Mouse (Mus musculus): ENCODE results near the gene Tcte2. TPM values are rescaled to one million over a fixed set of nuclear protein-coding genes. Genes with fewer than 3 reads are reported as not detected.

Gene Tcte2
- polyA plus RNA-seq, 1 experiment: 0.71 TPM

DNA sequence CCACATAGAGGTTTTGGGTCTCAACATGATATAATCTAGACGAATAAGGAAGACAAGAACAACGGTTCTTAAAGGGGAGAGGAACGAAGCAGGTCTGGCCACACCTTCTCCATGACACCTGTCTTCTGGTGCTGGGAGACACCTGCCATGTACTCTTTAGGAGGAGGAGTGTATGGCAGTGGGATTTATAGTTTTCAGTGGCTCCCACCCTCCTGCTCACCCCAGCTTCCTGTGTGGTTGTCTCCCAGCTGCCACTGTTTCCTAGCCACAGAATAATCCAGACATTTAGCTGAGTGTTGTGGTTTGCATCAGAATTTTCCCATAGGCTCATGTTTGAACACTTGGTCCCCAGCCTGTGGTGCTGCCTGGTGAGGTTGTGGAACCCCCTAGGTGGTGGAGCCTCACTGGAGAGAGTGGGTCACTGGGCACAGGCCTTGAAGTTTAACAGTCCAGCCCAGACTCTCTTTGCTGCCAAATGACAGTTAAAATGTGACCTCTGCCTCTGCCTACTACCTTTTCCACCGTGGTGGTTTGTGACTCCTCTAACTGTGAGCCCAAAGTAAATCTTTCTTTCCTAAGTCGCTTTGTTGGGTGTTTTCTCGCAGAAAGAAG lies 86.8 kb downstream of the Tcte2 start:
- no peak overlapping the region for H3K4me3 ChIP-seq (ENCODE audit: control insufficient read depth, insufficient read depth, low read length)
- H3K4me1 ChIP-seq (replicated peaks; ENCODE audit: control insufficient read depth, insufficient read depth, low read length): peaks cover 4% of the 10 kb centered on the region
- no peaks in the 10 kb centered on the region for H3K36me3 ChIP-seq (ENCODE audit: control insufficient read depth, insufficient read depth, low read length)
- no peak for DNase-seq
- H3K27me3 ChIP-seq (ENCODE audit: control insufficient read depth, insufficient read depth, low read length): no peaks in the 10 kb centered on the region
- no peak overlapping the region for H3K27ac ChIP-seq (ENCODE audit: control insufficient read depth, insufficient read depth, low read length)
- no peak for TF ChIP-seq POLR2A (IDR thresholded peaks at IDR 0.05; ENCODE audit: control insufficient read depth, extremely low read depth, insufficient read depth, low read length, poor library complexity)
- TF ChIP-seq CTCF (IDR thresholded peaks at IDR 0.05; ENCODE audit: borderline replicate concordance, control insufficient read depth, extremely low read depth, insufficient read depth, low read length, poor library complexity): no peak
- WGBS: 9% methylated on average over 6 of the region's 6 CpGs

DNA sequence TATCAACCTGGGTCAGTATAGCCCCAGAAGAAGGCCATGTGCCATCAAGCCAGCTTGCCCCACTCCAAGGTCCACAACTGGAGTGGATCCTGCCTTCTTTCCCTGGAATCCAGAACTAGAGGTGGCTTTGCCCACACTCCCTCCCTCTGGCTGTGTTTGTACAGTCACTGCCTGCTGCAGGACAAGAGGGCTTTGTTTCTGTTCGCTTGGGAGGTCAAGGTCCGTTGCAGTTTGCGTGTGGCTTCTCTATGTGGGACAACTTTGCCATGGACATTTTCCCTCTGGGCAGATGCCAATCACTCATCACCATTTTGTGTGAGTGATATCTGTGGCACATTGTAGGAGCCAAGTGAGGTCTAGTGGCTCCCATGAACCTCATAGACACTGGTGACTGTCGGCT lies 89.9 kb downstream of the Tcte2 start:
- Histone ChIP-seq H3K27me3 (ENCODE audit: control insufficient read depth, insufficient read depth, low read length) (no peaks in the 10 kb centered on the region), H3K27ac (ENCODE audit: control insufficient read depth, insufficient read depth, low read length) (no peak overlapping the region), H3K4me1 (replicated peaks; ENCODE audit: control insufficient read depth, insufficient read depth, low read length) (peaks cover 9% of the 10 kb centered on the region), H3K4me3 (ENCODE audit: control insufficient read depth, insufficient read depth, low read length) (no peak overlapping the region), H3K36me3 (ENCODE audit: control insufficient read depth, insufficient read depth, low read length) (no peaks in the 10 kb centered on the region)
- WGBS: 94% methylated on average over 4 of the region's 4 CpGs
- TF ChIP-seq CTCF (IDR thresholded peaks at IDR 0.05; ENCODE audit: borderline replicate concordance, control insufficient read depth, extremely low read depth, insufficient read depth, low read length, poor library complexity): no peak
- no peak for TF ChIP-seq POLR2A (IDR thresholded peaks at IDR 0.05; ENCODE audit: control insufficient read depth, extremely low read depth, insufficient read depth, low read length, poor library complexity)
- DNase-seq: no peak

DNA sequence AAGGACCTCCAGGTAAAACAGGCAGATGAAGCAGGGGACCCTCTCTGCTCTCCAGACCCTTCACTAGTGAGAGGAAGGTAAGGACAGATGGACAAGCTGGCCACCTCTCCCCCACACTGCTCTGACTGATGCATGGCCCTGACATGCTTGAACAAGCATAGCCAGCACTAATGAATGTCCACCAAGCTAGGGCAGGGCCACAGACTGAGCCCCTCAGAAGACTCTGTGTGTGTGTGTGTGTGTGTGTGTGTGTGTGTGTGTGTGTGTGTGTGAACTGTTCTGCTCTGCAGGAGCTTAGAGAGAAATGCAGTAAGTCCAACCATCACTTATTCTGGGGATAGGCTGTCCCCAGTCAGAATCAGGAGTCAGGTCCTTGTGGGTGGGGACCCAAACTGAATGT lies 91.4 kb downstream of the Tcte2 start:
- no peak overlapping the region for H3K4me3 ChIP-seq (ENCODE audit: control insufficient read depth, insufficient read depth, low read length)
- no peaks in the 10 kb centered on the region for H3K36me3 ChIP-seq (ENCODE audit: control insufficient read depth, insufficient read depth, low read length)
- H3K4me1 ChIP-seq (replicated peaks; ENCODE audit: control insufficient read depth, insufficient read depth, low read length): peaks cover 9% of the 10 kb centered on the region
- H3K27ac ChIP-seq (ENCODE audit: control insufficient read depth, insufficient read depth, low read length): no peak overlapping the region
- no peak for DNase-seq
- TF ChIP-seq POLR2A (IDR thresholded peaks at IDR 0.05; ENCODE audit: control insufficient read depth, extremely low read depth, insufficient read depth, low read length, poor library complexity) (no peak), CTCF (IDR thresholded peaks at IDR 0.05; ENCODE audit: borderline replicate concordance, control insufficient read depth, extremely low read depth, insufficient read depth, low read length, poor library complexity) (no peak)
- no peaks in the 10 kb centered on the region for H3K27me3 ChIP-seq (ENCODE audit: control insufficient read depth, insufficient read depth, low read length)

DNA sequence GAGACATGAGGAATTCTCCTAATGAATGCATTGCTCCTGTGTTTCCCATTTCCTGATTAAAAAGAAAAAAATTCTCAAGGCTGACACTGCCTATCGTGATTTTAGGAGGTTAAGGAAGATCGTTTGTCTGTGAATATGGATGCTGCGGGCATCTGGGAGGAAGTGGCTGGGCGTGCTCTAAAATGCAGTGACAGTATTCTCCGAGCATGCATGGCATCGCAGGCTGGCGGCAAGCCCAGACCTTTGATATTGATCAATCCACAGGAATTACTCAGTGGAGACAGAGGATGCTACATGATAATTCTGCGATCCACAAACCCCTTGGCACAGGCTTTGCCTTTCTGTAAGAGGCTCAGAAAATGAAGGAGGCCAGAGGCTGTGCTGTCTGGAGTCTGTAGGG lies 92.4 kb downstream of the Tcte2 start:
- no peaks in the 10 kb centered on the region for H3K27me3 ChIP-seq (ENCODE audit: control insufficient read depth, insufficient read depth, low read length)
- no peak for DNase-seq

DNA sequence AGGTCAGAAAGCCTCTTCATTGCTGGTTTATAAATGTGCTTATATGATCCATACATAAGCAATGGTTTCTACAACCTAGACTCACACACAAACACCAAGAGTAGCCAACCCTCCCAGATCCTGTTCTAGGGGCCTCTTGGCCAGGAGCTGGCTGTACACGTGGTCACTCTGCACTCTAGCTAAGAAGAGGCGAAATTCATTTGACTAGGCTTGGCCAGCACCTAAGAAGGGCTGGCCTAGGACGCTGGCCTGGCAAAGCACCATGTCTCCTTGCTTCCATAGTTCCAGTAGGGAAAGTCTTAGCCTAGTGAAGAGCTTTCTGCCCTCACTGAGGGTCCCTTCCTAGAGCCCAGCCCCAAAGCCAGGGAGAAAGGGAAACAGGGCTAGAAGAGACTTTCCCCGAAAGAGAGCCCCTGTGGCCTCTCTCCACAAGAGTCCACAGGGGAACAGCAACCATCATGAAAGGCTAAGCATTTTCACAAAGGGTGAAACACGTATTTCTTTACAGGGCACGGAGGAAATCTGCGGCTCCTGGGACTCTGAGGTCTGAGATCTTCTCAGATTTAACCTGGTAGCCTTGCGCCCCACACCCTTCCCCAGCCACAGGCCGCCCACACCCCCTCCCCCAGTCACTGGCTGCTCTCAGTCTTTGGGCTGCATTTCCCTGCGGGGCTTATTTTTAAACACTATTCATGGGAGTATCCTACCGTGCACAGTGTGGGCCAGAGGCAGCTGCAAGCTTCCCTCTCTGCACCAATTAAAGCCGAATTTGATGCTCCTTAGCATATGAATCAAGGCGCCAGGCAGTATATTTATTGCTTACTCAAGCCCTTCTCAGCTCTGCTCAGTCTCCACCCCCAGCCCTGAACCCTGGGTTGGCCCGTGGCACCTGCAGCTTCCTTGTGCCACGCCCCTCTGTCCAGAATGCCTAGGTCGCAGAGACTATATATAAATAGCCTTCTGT lies 93.3 kb downstream of the Tcte2 start:
- peak; percentile 27 for DNase-seq
- H3K4me1 ChIP-seq (replicated peaks; ENCODE audit: control insufficient read depth, insufficient read depth, low read length): peaks cover 8% of the 10 kb centered on the region; the same call in 1 of the 2 replicates
- H3K27ac ChIP-seq (ENCODE audit: control insufficient read depth, insufficient read depth, low read length): no peak overlapping the region
- no peaks in the 10 kb centered on the region for H3K36me3 ChIP-seq (ENCODE audit: control insufficient read depth, insufficient read depth, low read length)
- WGBS: 25% methylated on average over 16 of the region's 16 CpGs
- H3K4me3 ChIP-seq (ENCODE audit: control insufficient read depth, insufficient read depth, low read length): no peak overlapping the region
- no peaks in the 10 kb centered on the region for H3K27me3 ChIP-seq (ENCODE audit: control insufficient read depth, insufficient read depth, low read length)
- no peak for TF ChIP-seq CTCF (IDR thresholded peaks at IDR 0.05; ENCODE audit: borderline replicate concordance, control insufficient read depth, extremely low read depth, insufficient read depth, low read length, poor library complexity)
- TF ChIP-seq POLR2A (IDR thresholded peaks at IDR 0.05; ENCODE audit: control insufficient read depth, extremely low read depth, insufficient read depth, low read length, poor library complexity): no peak

More for the DNA sequence above, 92.4 kb downstream of the Tcte2 start:
- TF ChIP-seq CTCF (IDR thresholded peaks at IDR 0.05; ENCODE audit: borderline replicate concordance, control insufficient read depth, extremely low read depth, insufficient read depth, low read length, poor library complexity) (no peak), POLR2A (IDR thresholded peaks at IDR 0.05; ENCODE audit: control insufficient read depth, extremely low read depth, insufficient read depth, low read length, poor library complexity) (no peak)
- Histone ChIP-seq H3K4me1 (replicated peaks; ENCODE audit: control insufficient read depth, insufficient read depth, low read length) (peaks cover 8% of the 10 kb centered on the region; the same call in 1 of the 2 replicates), H3K27ac (ENCODE audit: control insufficient read depth, insufficient read depth, low read length) (no peak overlapping the region), H3K4me3 (ENCODE audit: control insufficient read depth, insufficient read depth, low read length) (no peak overlapping the region), H3K36me3 (ENCODE audit: control insufficient read depth, insufficient read depth, low read length) (no peaks in the 10 kb centered on the region)
- 18% methylated on average over 8 of the region's 8 CpGs for WGBS

DNA sequence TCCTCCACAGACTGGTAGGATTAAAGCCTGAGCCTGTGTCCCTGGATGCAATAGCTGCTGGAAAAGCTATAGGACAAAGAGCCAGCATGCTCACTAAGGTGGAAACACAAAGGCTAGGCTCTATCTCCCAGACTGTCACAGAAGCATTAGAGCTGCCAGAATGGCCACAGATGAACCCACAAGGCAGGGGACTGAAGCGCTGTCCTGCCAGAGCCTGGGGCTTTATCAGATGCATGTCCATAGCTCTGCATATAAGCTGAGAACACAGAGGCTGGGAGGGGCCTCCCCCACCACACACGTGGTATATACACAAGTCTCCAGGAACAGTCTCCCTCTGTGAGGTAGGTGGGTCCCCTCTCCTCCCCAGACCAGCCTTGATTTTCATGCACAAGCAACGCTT lies 94.6 kb downstream of the Tcte2 start:
- TF ChIP-seq CTCF (IDR thresholded peaks at IDR 0.05; ENCODE audit: borderline replicate concordance, control insufficient read depth, extremely low read depth, insufficient read depth, low read length, poor library complexity) (no peak), POLR2A (IDR thresholded peaks at IDR 0.05; ENCODE audit: control insufficient read depth, extremely low read depth, insufficient read depth, low read length, poor library complexity) (no peak)
- DNase-seq: no peak
- no peaks in the 10 kb centered on the region for H3K36me3 ChIP-seq (ENCODE audit: control insufficient read depth, insufficient read depth, low read length)
- 93% methylated on average over 3 of the region's 3 CpGs for WGBS
- H3K4me3 ChIP-seq (ENCODE audit: control insufficient read depth, insufficient read depth, low read length): no peak overlapping the region
- peaks cover 8% of the 10 kb centered on the region; the same call in 1 of the 2 replicates for H3K4me1 ChIP-seq (replicated peaks; ENCODE audit: control insufficient read depth, insufficient read depth, low read length)
- no peak overlapping the region for H3K27ac ChIP-seq (ENCODE audit: control insufficient read depth, insufficient read depth, low read length)
- no peaks in the 10 kb centered on the region for H3K27me3 ChIP-seq (ENCODE audit: control insufficient read depth, insufficient read depth, low read length)
